Mouse (Mus musculus) megakaryocyte, adult 5-6 weeks (primary cell): ENCODE data around the gene Tox2. TPM values are rescaled to one million over a fixed set of nuclear protein-coding genes. Genes with fewer than 3 reads are reported as not detected.

Source experiments
- ATAC-seq: 2 replicates; pipeline ENCODE4 v1.8.0; 2016; ENCODE audit warnings: mild to moderate bottlenecking, inconsistent platforms; ENCODE audit not compliant: poor library complexity, severe bottlenecking
- total RNA-seq, 2 experiments: library from RNA; stranded (forward) in 1 of 2; stranded (reverse) in 1 of 2; fragments of 153-499, 151-499 nt in 1 of 2; fragments of 221-1000, 200-1000 nt in 1 of 2; gene quantifications; 2 replicates each; pipeline versions ENCODE4 v1.2.3 to v1.2.4; 2015 to 2017

The Tox2 gene
- total RNA-seq, 2 experiments from 2014 or later = not detected

DNA sequence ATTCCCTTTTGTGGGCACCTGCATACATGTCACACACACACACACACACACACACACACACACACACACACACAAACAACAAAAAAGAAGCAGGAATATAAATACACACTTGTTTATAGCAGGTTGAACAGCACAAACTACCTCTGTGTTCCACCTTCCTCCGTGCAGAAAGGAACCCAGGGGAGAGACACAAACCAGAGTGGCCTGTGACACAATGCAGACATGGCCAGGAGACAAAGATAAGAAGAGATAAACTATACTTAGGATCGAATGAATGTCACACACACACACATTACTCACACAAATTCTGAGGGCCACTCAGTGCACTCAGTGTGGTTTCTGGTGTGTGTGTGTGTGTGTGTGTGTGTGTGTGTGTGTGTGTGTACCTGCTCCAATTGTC is 156.3 kb downstream of the Tox2 start:
- ATAC-seq = no peak

DNA sequence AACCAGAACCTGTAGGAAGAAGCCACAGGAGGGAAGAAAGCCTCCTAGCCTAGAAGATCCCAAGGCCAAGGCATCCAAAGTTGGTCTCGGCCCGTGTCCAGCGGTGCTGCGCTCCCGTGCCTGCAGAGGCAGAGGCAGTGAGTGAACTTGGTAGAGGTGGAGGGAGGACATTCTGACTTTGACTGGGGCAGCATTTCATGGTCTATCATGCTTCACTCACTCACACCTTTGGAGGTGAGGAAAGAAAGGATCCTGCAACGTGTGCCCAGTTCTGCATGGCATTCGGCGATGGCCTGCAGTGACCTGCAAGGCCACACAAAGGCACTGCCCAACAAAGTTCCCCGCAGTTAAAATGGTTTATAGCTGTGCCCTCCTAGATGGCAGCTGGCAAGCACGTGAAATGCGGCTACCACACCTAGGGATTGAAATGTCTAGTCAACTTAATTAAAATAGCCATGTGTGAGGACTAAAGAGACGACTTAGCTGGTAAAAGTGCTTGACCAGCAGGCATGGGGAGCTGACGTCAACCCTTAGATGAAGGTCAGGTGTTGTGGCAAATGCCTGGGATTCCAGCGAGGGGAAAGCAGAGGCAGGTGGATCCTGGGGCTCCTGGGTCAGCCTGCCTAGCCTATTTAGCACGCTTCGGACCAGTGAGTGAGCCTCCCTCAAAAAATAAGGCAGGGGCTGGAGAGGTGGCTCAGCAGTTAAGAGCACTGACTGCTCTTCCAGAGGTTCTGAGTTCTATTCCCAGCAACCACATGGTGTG is 158.1 kb downstream of the Tox2 start:
- no peak for ATAC-seq

DNA sequence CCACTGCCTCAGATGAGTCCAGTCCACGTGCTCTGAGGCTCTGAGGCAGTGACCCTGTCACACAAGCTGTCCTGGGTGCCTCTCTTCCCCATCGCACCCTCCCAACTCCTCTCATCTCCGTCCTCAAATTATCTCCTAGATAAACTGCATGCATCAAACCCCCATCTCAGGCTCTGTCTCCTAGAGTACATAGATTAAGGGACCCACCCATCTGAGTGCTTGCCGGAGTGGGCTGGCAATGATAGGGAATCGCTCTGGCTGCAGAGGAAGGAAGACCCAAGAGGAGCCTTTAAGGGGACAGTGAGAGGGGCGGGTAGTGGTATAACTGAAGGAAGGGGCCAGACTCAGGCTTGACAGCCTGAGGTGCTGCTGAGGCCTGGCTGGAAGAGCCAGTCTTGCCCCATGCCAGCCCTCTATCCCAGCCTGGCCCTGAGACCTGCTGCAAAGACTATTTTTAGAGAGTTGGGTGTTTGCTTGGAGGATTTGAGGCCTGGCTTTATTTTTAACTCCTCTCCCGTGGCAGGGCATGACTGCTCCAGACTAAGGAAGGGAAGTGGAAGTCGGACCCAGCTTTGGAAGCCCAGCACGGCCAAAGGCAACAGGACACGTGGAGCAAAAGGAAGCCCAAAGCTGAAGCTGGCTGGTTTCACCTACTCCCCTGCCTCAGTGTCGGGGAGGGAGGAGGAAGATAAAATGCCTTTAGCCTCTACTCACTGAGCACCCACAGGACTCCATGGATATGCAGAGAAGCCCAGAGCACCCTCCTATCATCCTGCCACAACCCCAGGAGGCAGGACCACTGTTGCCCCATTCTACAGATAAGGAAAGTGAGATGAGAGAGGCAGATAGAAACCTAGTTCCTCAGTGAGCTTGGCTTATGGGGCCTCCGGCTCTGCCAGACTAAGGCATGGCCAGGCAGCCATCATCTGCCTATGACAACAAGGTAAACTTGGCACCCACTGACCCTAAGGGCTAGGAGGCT is 160.3 kb downstream of the Tox2 start:
- no peak for ATAC-seq

DNA sequence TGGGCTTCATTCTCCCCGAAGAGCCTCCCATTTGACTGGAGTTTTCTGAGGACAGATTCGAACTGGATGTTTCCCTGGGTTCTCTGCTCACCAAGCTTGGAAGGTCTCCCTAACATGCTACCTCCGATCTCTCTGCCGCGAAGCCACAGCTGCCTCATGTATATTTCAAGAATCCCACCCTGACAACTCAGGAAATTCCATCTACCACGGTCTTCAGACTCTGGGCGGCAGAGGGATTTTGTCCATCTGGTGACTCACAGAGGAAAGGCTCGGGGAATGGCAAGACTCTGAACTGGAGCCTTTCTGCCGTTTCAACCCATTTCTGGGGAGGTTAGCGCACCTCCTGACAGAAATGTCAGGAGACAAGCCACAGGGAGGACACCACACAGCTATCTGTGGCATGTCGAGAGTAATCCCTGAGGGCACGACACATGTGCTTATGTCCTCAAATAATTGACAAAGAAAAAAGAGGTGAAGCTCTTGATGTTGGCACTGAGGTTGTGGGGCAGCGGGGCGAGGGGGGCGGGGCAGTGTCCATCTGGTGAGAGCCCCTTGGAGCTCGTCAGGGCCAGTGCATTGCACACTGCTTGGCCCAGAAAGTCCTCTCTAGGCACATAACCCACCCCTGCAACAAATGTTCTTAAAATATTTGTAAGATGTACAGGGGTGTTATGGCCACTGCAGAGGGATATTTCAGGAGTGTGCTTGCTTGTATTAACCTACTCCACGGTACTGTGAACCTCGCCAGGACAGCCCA is 162.0 kb downstream of the Tox2 start:
- no peak for ATAC-seq

DNA sequence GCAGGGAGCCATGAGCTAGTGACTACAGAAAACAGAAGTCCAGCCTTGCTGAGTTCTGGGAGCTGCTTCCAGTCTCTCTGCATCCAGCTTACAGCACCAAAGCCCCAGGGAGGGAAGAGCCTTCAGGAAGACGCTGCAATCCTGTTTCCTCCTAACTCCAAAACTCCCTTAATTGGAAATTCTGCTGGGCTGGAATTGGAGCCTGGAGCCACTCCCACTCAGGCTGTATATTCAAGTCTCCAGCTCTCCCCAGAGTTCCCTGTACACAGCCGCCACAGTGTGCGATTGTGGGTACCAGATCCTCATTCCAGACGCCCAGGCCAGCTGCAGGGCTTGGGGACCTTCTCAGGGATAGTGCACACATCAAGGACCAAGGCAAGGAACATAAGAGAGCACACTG is 167.2 kb downstream of the Tox2 start:
- ATAC-seq = no peak

DNA sequence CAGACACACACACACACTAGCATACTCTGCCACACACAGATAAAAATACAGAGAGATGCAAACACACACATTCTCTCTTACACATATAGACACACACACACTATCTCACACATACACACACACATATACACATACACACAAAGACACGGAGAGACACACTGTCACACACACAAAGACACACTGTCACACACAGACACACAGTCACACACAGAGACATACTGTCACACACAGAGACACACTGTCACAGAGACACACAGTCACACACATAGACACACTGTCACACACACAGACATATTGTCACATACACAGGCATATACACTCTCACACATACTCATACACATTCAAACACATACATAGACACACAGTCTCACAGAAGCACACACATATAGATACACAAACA is 169.7 kb downstream of the Tox2 start:
- ATAC-seq = no peak

Other genes with a start within 250 kb of the Tox2 start
- gene Sgk2, start 215.8 kb upstream of the Tox2 start, total RNA-seq (2015) = not detected in 2 replicates
- not detected in 2 replicates for gene Sgk2, start 215.8 kb upstream of the Tox2 start, total RNA-seq (2017)
- gene Ift52, start 185.8 kb upstream of the Tox2 start, total RNA-seq (2015) = 23.9 and 28.0 TPM in 2 replicates
- gene Ift52, start 185.8 kb upstream of the Tox2 start, total RNA-seq (2017) = 11.9 and 17.2 TPM in 2 replicates
- gene Mybl2, start 148.4 kb upstream of the Tox2 start, total RNA-seq (2015) = 9.0 and 13.6 TPM in 2 replicates
- 21.9 and 33.7 TPM in 2 replicates for gene Mybl2, start 148.4 kb upstream of the Tox2 start, total RNA-seq (2017)
- gene Gtsf1l, start 115.3 kb upstream of the Tox2 start, total RNA-seq (2015) = not detected in 2 replicates
- gene Gtsf1l, start 115.3 kb upstream of the Tox2 start, total RNA-seq (2017) = not detected in 2 replicates
- gene Jph2, start 194.9 kb downstream of the Tox2 start, total RNA-seq (2015) = not detected in 2 replicates
- not detected in 2 replicates for gene Jph2, start 194.9 kb downstream of the Tox2 start, total RNA-seq (2017)
- 85.9 and 98.4 TPM in 2 replicates for gene Oser1, start 221.6 kb downstream of the Tox2 start, total RNA-seq (2015)
- 93.7 and 107 TPM in 2 replicates for gene Oser1, start 221.6 kb downstream of the Tox2 start, total RNA-seq (2017)
- not detected in 2 replicates for gene Gdap1l1, start 235.4 kb downstream of the Tox2 start, total RNA-seq (2015)
- gene Gdap1l1, start 235.4 kb downstream of the Tox2 start, total RNA-seq (2017) = not detected in 2 replicates